Mouse (Mus musculus) megakaryocyte, embryonic 14.5 days (primary cell): ENCODE results near the gene Arhgap15.

Source experiments
- FLI1 ChIP-seq: IDR thresholded peaks from 2 replicates; pipeline ENCODE4 v1.6.1; 2012; ENCODE audit warnings: low read length, inconsistent platforms, mixed read lengths
- GATA1 ChIP-seq: IDR thresholded peaks from 3 replicates; pipeline ENCODE4 v1.6.1; 2012; ENCODE audit warnings: mixed read lengths, low read length, inconsistent platforms, borderline replicate concordance

GRCm38 (mm10) chr2:44124683-44125082 is 376.1 kb downstream of the Arhgap15 start:
- TF ChIP-seq GATA1 (no peak), FLI1 (no peak)
